In genomic region chr4:108080876-108081275, GRCm38 (mm10) we compare ENCODE assay signal across 28 mouse cellular contexts. TPM values are rescaled to one million over a fixed set of nuclear protein-coding genes. Genes with fewer than 3 reads are reported as not detected.
DNase-seq lines count a peak whose midpoint lies in the region; ATAC-seq and TF ChIP-seq lines count a peak whose summit lies in the region.
"Had no signal": no experiment of that assay in that cellular context is flagged by ENCODE, and none has a peak within 500 bp of the region (broad histone marks: within the 10 kb centered on the region; RNA-seq: fewer than 3 reads in every experiment).

No protein-coding gene starts in this region.

- no peak for DNase-seq in hindbrain, embryonic 10.5 days (ENCODE audit: low spot score)
- DNase-seq in spleen, adult 2 months (ENCODE audit: low read depth in 1 of 2, low spot score in 2 of 2) = peak in 1 of 2 experiments; percentile 4
- DNase-seq in spleen, postnatal 36 days (ENCODE audit: low spot score in 2 of 2) = no peak
- peak; percentile 24 for DNase-seq in T-cell, adult 2 months (ENCODE audit: low spot score)
- no peak for DNase-seq in lung, postnatal 0 days (ENCODE audit: low spot score)
- DNase-seq: adrenal gland, adult 8-10 months; adrenal gland, postnatal 25 days; B cell, adult 2 months; cerebellum, adult 18-20 months; cerebellum, adult 9-10 months; cerebellum, postnatal 14 days; forebrain, postnatal 0 days; gastrocnemius, adult 2 months; gastrocnemius, postnatal 14 days; heart, adult 18-20 months; heart, postnatal 10 days; heart, postnatal 4 days had no signal

- TF ChIP-seq EP300 in lung, postnatal 0 days (IDR thresholded peaks at IDR 0.05) = no peak

- H3K4me2 ChIP-seq in hindbrain, embryonic 13.5 days = no peak overlapping the region
- no peak overlapping the region for H3K4me2 ChIP-seq in lung, postnatal 0 days (replicated peaks; ENCODE audit: low read depth, low read length)
- H3K4me2 ChIP-seq in intestine, postnatal 0 days (replicated peaks; ENCODE audit: low read depth) = no peak overlapping the region
- H3K4me2 ChIP-seq: embryonic facial prominence, embryonic 12.5 days; embryonic facial prominence, embryonic 15.5 days; heart, embryonic 12.5 days; heart, embryonic 15.5 days; hindbrain, embryonic 12.5 days had no signal

- no peak overlapping the region for H3K9ac ChIP-seq in hindbrain, embryonic 13.5 days
- H3K9ac ChIP-seq in lung, postnatal 0 days (replicated peaks; ENCODE audit: low read depth) = no peak overlapping the region
- no peak overlapping the region for H3K9ac ChIP-seq in intestine, postnatal 0 days (ENCODE audit: low read depth, low read length)
- H3K9ac ChIP-seq: embryonic facial prominence, embryonic 12.5 days; embryonic facial prominence, embryonic 15.5 days; forebrain, postnatal 0 days; heart, embryonic 12.5 days; heart, embryonic 15.5 days; hindbrain, embryonic 12.5 days had no signal

- no peak overlapping the region for H3K4me3 ChIP-seq in hindbrain, embryonic 10.5 days
- no peak overlapping the region for H3K4me3 ChIP-seq in hindbrain, embryonic 13.5 days
- H3K4me3 ChIP-seq in spleen, adult 2 months (ENCODE audit: extremely low read depth, insufficient read depth, insufficient read length) = no peak overlapping the region
- H3K4me3 ChIP-seq in lung, postnatal 0 days (ENCODE audit: low read depth, low read length) = no peak overlapping the region
- H3K4me3 ChIP-seq in intestine, postnatal 0 days (ENCODE audit: low read depth, low read length) = no peak overlapping the region
- H3K4me3 ChIP-seq: embryonic facial prominence, embryonic 12.5 days; embryonic facial prominence, embryonic 15.5 days; gastrocnemius, adult 2 months; heart, embryonic 12.5 days; heart, embryonic 15.5 days; hindbrain, embryonic 12.5 days had no signal

- no peak for TF ChIP-seq CTCF in spleen, adult 2 months (IDR thresholded peaks at IDR 0.05; ENCODE audit: extremely low read depth, insufficient read depth, insufficient read length, insufficient replicate concordance)
- no peak for TF ChIP-seq CTCF in lung, postnatal 0 days (IDR thresholded peaks at IDR 0.05)
- no peak for TF ChIP-seq CTCF in intestine, postnatal 0 days (IDR thresholded peaks at IDR 0.05; ENCODE audit: low read depth)

- peaks cover 13% of the 10 kb centered on the region for H3K4me1 ChIP-seq in hindbrain, embryonic 10.5 days (replicated peaks)
- 0 out of 2 replicates have a peak, but pooled peaks cover 2% of the 10 kb centered on the region for H3K4me1 ChIP-seq in hindbrain, embryonic 13.5 days (replicated peaks)
- H3K4me1 ChIP-seq in spleen, adult 2 months (ENCODE audit: control insufficient read depth, insufficient read depth, insufficient read length) = no peaks in the 10 kb centered on the region; the same call in 1 of the 2 replicates
- H3K4me1 ChIP-seq in lung, postnatal 0 days (ENCODE audit: insufficient read depth, low read depth, low read length) = no peaks in the 10 kb centered on the region; the same call in 1 of the 2 replicates
- no peaks in the 10 kb centered on the region for H3K4me1 ChIP-seq in intestine, postnatal 0 days (replicated peaks; ENCODE audit: control insufficient read depth, insufficient read depth, low read length)
- H3K4me1 ChIP-seq: heart, embryonic 15.5 days had no signal

- no peak for ATAC-seq in hindbrain, embryonic 13.5 days (ENCODE audit: low FRiP score)
- no peak for ATAC-seq in lung, postnatal 0 days
- no peak for ATAC-seq in intestine, postnatal 0 days
- ATAC-seq: activated CD4-positive, CD25-positive, alpha-beta regulatory T cell, adult 4 months; CD4-positive, CD25-positive, alpha-beta regulatory T cell, adult 4 months; forebrain, embryonic 14.5 days; forebrain, postnatal 0 days; hindbrain, embryonic 16.5 days had no signal

- no peak for TF ChIP-seq POLR2A in spleen, adult 2 months (IDR thresholded peaks at IDR 0.05; ENCODE audit: low read depth, low read length)

- H3K9me3 ChIP-seq in hindbrain, embryonic 10.5 days = no peaks in the 10 kb centered on the region
- no peaks in the 10 kb centered on the region for H3K9me3 ChIP-seq in hindbrain, embryonic 13.5 days
- no peaks in the 10 kb centered on the region for H3K9me3 ChIP-seq in lung, postnatal 0 days (ENCODE audit: low read length)
- H3K9me3 ChIP-seq in intestine, postnatal 0 days (ENCODE audit: control insufficient read depth) = no peaks in the 10 kb centered on the region
- H3K9me3 ChIP-seq: embryonic facial prominence, embryonic 12.5 days; embryonic facial prominence, embryonic 15.5 days; heart, embryonic 12.5 days; heart, embryonic 15.5 days; hindbrain, embryonic 12.5 days had no signal

- H3K27me3 ChIP-seq in hindbrain, embryonic 10.5 days (ENCODE audit: insufficient read depth, poor library complexity, severe bottlenecking) = no peaks in the 10 kb centered on the region
- no peaks in the 10 kb centered on the region for H3K27me3 ChIP-seq in hindbrain, embryonic 13.5 days
- H3K27me3 ChIP-seq in spleen, adult 2 months (ENCODE audit: control insufficient read depth, insufficient read depth, low read length) = no peaks in the 10 kb centered on the region
- H3K27me3 ChIP-seq in lung, postnatal 0 days (replicated peaks; ENCODE audit: insufficient read depth, low read length) = no peaks in the 10 kb centered on the region
- H3K27me3 ChIP-seq in intestine, postnatal 0 days (replicated peaks; ENCODE audit: control insufficient read depth, insufficient read depth, low read length) = no peaks in the 10 kb centered on the region
- H3K27me3 ChIP-seq: embryonic facial prominence, embryonic 12.5 days; embryonic facial prominence, embryonic 15.5 days; heart, embryonic 12.5 days; heart, embryonic 15.5 days; hindbrain, embryonic 12.5 days had no signal

- WGBS in hindbrain, embryonic 10.5 days = 70% methylated on average over 5 of the region's 5 CpGs
- WGBS in hindbrain, embryonic 13.5 days = 75% methylated on average over 5 of the region's 5 CpGs
- 72% methylated on average over 5 of the region's 5 CpGs for WGBS in spleen, adult 2 months
- WGBS in lung, postnatal 0 days = 80% methylated on average over 5 of the region's 5 CpGs
- 88% methylated on average over 5 of the region's 5 CpGs for whole genome bisulfite sequencing in intestine, postnatal 0 days

- peaks cover 1% of the 10 kb centered on the region; the same call in 1 of the 2 replicates for H3K36me3 ChIP-seq in hindbrain, embryonic 10.5 days
- H3K36me3 ChIP-seq in hindbrain, embryonic 13.5 days = peaks cover 2% of the 10 kb centered on the region; the same call in 1 of the 2 replicates
- H3K36me3 ChIP-seq in spleen, adult 2 months (ENCODE audit: control insufficient read depth, insufficient read depth, low read length) = no peaks in the 10 kb centered on the region
- no peaks in the 10 kb centered on the region for H3K36me3 ChIP-seq in lung, postnatal 0 days (ENCODE audit: insufficient read depth, low read length)
- H3K36me3 ChIP-seq in intestine, postnatal 0 days (ENCODE audit: control insufficient read depth, insufficient read depth) = no peaks in the 10 kb centered on the region
- H3K36me3 ChIP-seq: embryonic facial prominence, embryonic 12.5 days; embryonic facial prominence, embryonic 15.5 days; heart, embryonic 15.5 days; hindbrain, embryonic 12.5 days had no signal

- H3K27ac ChIP-seq in hindbrain, embryonic 10.5 days = 0 out of 2 replicates have a peak overlapping the region, but pooled peaks have one; percentile 0
- H3K27ac ChIP-seq in hindbrain, embryonic 13.5 days = no peak overlapping the region
- peak overlapping the region; percentile 61 for H3K27ac ChIP-seq in spleen, adult 2 months (ENCODE audit: insufficient read depth, low read length)
- no peak overlapping the region for H3K27ac ChIP-seq in lung, postnatal 0 days (ENCODE audit: low read length)
- no peak overlapping the region for H3K27ac ChIP-seq in intestine, postnatal 0 days (ENCODE audit: low read depth, low read length)
- H3K27ac ChIP-seq: embryonic facial prominence, embryonic 12.5 days; gastrocnemius, adult 2 months; heart, embryonic 15.5 days; hindbrain, embryonic 12.5 days had no signal

RNA-seq across cellular contexts. Expression of gene Podn, which starts 15.4 kb away (rescaled TPM):
- polyA plus RNA-seq in hindbrain, embryonic 10.5 days (2016; fragmentation: Nextera tagmentation; extraction: Ambion mirVana) = 0.34 TPM in 1 of 2 replicates, not detected in the other
- polyA plus RNA-seq in hindbrain, embryonic 13.5 days (2015; fragmentation: Nextera tagmentation; extraction: Ambion mirVana) = 0.13 and 0.18 TPM in 2 replicates
- polyA plus RNA-seq in spleen, adult 2 months (2012; rRNA removed) = 8.0 and 8.7 TPM in 2 replicates
- 2.8 and 3.3 TPM in 2 replicates for polyA plus RNA-seq in lung, postnatal 0 days (2015; fragmentation: Nextera tagmentation; extraction: Ambion mirVana)
- polyA plus RNA-seq in intestine, postnatal 0 days (2015; fragmentation: Nextera tagmentation; extraction: Ambion mirVana) = 5.0 and 6.5 TPM in 2 replicates
- polyA plus RNA-seq: activated CD4-positive, CD25-positive, alpha-beta regulatory T cell, adult 4 months; CD4-positive, CD25-positive, alpha-beta regulatory T cell, adult 4 months had no signal

Comparison
In these comparisons a context has a peak if more than half of its experiments do, and no peak if none do; other contexts are left out.
1. H3K27ac ChIP-seq: peak in hindbrain, embryonic 10.5 days (single experiment) and spleen, adult 2 months (single experiment); none in hindbrain, embryonic 13.5 days (single experiment), lung, postnatal 0 days (single experiment) and intestine, postnatal 0 days (single experiment).